Mouse (Mus musculus) kidney, adult 2 months (tissue): ENCODE data around the gene Zkscan3.

Experiments used
- CTCF ChIP-seq: fragments of 200-500 bp; conservative IDR thresholded peaks from 2 replicates; pipeline ENCODE4 v1.5.1; 2011; ENCODE audit warnings: low read depth, mild to moderate bottlenecking, control low read depth, low read length, moderate library complexity, mixed read lengths; ENCODE audit not compliant: insufficient read depth, insufficient read length
- POLR2A ChIP-seq: fragments of 200-500 bp; IDR thresholded peaks from one replicate; pipeline ENCODE4 v1.6.1; 2011; ENCODE audit warnings: low read depth, low read length, control low read depth

- TF ChIP-seq CTCF, result no peak
- no peak for TF ChIP-seq POLR2A
These were observed 44.2 kb upstream of the Zkscan3 start for GRCm38 (mm10) chr13:21446796-21447195.
